Mouse (Mus musculus): ENCODE data around the gene Tmem239.

Tmem239 gene

GRCm38 (mm10) chr2:130450434-130450796 lies 44.1 kb downstream of the Tmem239 start:
- DNase-seq (ENCODE audit: extremely low read depth, low read depth): no peak

- no peak for DNase-seq (ENCODE audit: extremely low read depth, low read depth)
Measured at GRCm38 (mm10) chr2:130451086-130451726, 44.9 kb downstream of the Tmem239 start.

- DNase-seq (ENCODE audit: extremely low read depth, low read depth): no peak
Measured at GRCm38 (mm10) chr2:130451727-130452090, 45.4 kb downstream of the Tmem239 start.

- DNase-seq (ENCODE audit: extremely low read depth, low read depth): no peak
Measured at GRCm38 (mm10) chr2:130452266-130452665, 46.0 kb downstream of the Tmem239 start.

GRCm38 (mm10) chr2:130453421-130453820 lies 47.1 kb downstream of the Tmem239 start:
- no peak for DNase-seq (ENCODE audit: extremely low read depth, low read depth)

- DNase-seq (ENCODE audit: extremely low read depth, low read depth): no peak
Measured at GRCm38 (mm10) chr2:130454748-130455370, 48.6 kb downstream of the Tmem239 start.

Data from MEL-GATA-1-ER (cell line).